Mouse (Mus musculus) gastrocnemius, adult 18-20 months (tissue): ENCODE measurements around the gene Tmem138. TPM values are rescaled to one million over a fixed set of nuclear protein-coding genes. Genes with fewer than 3 reads are reported as not detected.
A peak's percentile ranks its signal among the peaks of the same experiment; 100 is the strongest.
"Not testable (repeated sequence)": the region's sequence is repeated elsewhere in the genome, so short reads cannot be mapped to it uniquely, and the experiment has no call there.

Source experiments
- DNase-seq: peaks from one replicate; pipeline ENCODE4 v3.0.0; 2021; ENCODE audit warnings: low spot score
- total RNA-seq, 2 experiments: library from RNA; stranded (reverse); gene quantifications; 2 replicates each; pipeline ENCODE4 v1.2.3; 2021

Gene Tmem138
- total RNA-seq, 2 experiments from 2014 or later: 0.87 to 1.0 TPM

- DNase-seq: no peak
Measured at GRCm38 (mm10) chr19:10580102-10580501, 2.9 kb upstream of the Tmem138 start.

GRCm38 (mm10) chr19:10569627-10570026 lies 7.5 kb downstream of the Tmem138 start:
- no peak for DNase-seq

- no peak for DNase-seq
Measured at GRCm38 (mm10) chr19:10565217-10565616, 11.9 kb downstream of the Tmem138 start.

GRCm38 (mm10) chr19:10564278-10564677 lies 12.9 kb downstream of the Tmem138 start:
- no peak for DNase-seq

GRCm38 (mm10) chr19:10562351-10562750 lies 14.8 kb downstream of the Tmem138 start:
- no peak for DNase-seq

GRCm38 (mm10) chr19:10561558-10562314 lies 15.4 kb downstream of the Tmem138 start:
- no peak for DNase-seq

GRCm38 (mm10) chr19:10560108-10560507 lies 17.1 kb downstream of the Tmem138 start:
- DNase-seq: no peak

GRCm38 (mm10) chr19:10557837-10558375 lies 19.3 kb downstream of the Tmem138 start:
- not testable (repeated sequence) for DNase-seq

GRCm38 (mm10) chr19:10557430-10557829 lies 19.7 kb downstream of the Tmem138 start:
- DNase-seq: no peak

GRCm38 (mm10) chr19:10557001-10557400 lies 20.2 kb downstream of the Tmem138 start:
- DNase-seq: no peak

- peak; percentile 80 for DNase-seq
Measured at GRCm38 (mm10) chr19:10555624-10556510, 21.3 kb downstream of the Tmem138 start, which contains the start of gene Tmem216. Gene Tmem216 (minus strand): TSS chr19:10556238.

- DNase-seq: no peak
Measured at GRCm38 (mm10) chr19:10539454-10539853, 37.7 kb downstream of the Tmem138 start.

GRCm38 (mm10) chr19:10530082-10530481 lies 47.1 kb downstream of the Tmem138 start:
- no peak for DNase-seq

GRCm38 (mm10) chr19:10525910-10526309 lies 51.3 kb downstream of the Tmem138 start, which contains the start of gene Sdhaf2:
Gene Sdhaf2 (minus strand): TSS chr19:10526142.
- DNase-seq: no peak

GRCm38 (mm10) chr19:10525106-10525901 lies 51.9 kb downstream of the Tmem138 start, which contains the start of gene Cpsf7:
Gene Cpsf7 (plus strand): TSS chr19:10525266.
- peak; percentile 90 for DNase-seq

GRCm38 (mm10) chr19:10524784-10525105 lies 52.4 kb downstream of the Tmem138 start:
- no peak for DNase-seq

GRCm38 (mm10) chr19:10523483-10524080 lies 53.6 kb downstream of the Tmem138 start:
- DNase-seq: no peak

- no peak for DNase-seq
Measured at GRCm38 (mm10) chr19:10521926-10522325, 55.2 kb downstream of the Tmem138 start.
